Mouse (Mus musculus): ENCODE data around the gene Siae. TPM values are rescaled to one million over a fixed set of nuclear protein-coding genes. Genes with fewer than 3 reads are reported as not detected.
A peak's percentile ranks its signal among the peaks of the same experiment; 100 is the strongest.

Siae gene
- polyA plus RNA-seq, 2 experiments from 2014 or later = 17.2 to 17.7 TPM

- no peak for ATAC-seq
Observed at GRCm38 (mm10) chr9:37540701-37541575, 14.6 kb upstream of the Siae start.

DNA sequence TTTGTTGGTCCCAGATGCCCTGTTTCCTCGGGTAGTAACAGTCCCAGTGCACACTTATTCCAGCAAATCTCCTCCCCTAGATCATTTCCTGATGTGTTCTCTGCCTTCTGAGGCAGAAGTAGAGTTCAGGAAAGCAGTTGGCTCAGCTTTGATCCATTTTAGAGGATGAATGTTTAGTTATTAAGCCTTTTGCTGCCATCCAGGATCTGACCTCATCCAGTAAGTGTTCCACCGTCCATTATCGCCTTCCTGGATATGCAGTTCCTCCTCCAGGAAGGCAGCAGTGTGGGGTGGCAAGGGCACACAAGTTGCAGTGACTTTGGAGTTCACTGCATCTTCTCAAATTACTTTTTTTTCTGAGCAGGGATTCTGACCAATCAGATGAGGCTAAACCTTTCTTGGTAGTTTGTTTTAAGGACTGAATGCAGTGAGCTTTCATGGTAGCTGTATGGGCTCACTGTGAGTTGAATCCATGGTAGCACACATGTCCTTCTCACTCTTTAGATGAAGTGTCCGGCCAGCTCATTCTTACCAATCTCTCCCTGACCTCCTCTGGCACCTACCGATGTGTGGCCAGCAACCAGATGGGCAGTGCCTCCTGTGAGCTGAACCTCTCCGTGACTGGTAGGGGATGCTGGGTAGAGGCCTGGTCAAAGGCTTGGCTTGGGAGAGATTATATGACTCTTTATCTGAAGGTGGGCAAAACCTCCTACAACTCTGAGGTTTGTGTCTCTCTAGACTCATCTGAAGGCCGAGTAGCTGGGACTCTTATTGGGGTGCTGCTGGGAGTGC, 13.5 kb upstream of the Siae start:
- ATAC-seq = no peak

GRCm38 (mm10) chr9:37543869-37544440, 11.5 kb upstream of the Siae start:
- ATAC-seq = no peak

GRCm38 (mm10) chr9:37544447-37545165, 10.9 kb upstream of the Siae start:
- peak; percentile 62 for ATAC-seq

- ATAC-seq = no peak
Observed at GRCm38 (mm10) chr9:37545166-37545610, 10.3 kb upstream of the Siae start.

- ATAC-seq = no peak
Observed at GRCm38 (mm10) chr9:37545847-37546452, 9.5 kb upstream of the Siae start.

GRCm38 (mm10) chr9:37546889-37547288, 8.6 kb upstream of the Siae start:
- no peak for ATAC-seq

GRCm38 (mm10) chr9:37550435-37550834, 5.1 kb upstream of the Siae start:
- ATAC-seq = no peak

GRCm38 (mm10) chr9:37551751-37552531, 3.6 kb upstream of the Siae start:
- no peak for ATAC-seq

DNA sequence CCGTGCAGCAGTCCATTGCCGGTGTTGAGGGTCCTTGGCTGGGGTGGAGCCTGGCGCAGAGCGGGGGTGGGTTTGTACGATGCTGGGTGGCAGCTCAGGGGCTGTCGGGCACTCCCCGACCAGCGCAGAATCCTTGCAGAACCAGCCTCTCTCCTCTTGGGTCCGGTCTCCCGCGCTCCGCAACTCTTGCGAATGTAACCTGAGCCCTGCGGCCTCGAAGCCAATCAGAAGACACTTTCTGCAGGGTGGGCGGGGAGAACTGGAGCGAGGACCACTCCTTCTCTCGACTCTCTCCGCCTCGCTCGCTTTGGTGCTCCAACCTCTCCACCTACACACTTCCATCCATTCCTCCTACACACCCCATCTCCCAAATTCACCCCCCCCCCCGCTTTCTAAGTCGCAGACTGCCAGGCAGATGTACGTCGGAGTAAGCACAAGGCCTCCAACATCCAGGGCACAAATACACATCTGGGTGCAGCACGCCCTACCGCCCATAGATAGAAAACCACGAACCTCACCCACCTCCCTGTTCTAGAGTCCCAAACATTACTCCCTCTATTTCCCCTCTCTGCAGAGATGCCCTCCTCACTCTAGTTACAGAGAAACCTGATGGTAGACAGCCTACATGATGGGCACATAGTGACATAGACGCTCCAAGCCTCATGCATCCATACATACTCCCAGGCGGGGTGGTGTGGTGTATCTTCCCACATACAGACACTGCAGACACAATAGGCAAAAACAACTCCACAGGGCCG, 2.8 kb upstream of the Siae start, which contains the start of gene Nrgn:
TSS of gene Nrgn (minus strand) at position 369 of the 758 bp plus-strand sequence.
- ATAC-seq = peak; percentile 71

DNA sequence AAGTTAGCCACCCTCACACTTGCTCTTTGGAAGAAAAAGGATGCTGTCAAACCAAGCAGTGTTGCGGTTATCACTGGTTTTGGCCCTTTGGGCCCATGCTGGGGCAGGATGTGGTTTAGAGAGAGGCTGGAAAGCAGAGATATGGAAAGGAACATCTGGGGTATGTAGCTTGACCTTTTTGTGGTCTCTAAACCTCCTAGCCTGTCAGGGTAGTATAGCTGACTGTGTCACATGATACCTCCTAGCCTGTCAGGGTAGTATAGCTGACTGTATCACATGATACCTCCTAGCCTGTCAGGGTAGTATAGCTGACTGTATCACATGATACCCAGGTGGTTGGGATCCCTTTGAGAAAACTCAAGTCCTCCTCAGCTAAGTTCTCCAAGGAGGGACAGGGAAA, 1.2 kb upstream of the Siae start:
- peak; percentile 50 for ATAC-seq

GRCm38 (mm10) chr9:37556366-37556765, 868 bp downstream of the Siae start:
- no peak for ATAC-seq

DNA sequence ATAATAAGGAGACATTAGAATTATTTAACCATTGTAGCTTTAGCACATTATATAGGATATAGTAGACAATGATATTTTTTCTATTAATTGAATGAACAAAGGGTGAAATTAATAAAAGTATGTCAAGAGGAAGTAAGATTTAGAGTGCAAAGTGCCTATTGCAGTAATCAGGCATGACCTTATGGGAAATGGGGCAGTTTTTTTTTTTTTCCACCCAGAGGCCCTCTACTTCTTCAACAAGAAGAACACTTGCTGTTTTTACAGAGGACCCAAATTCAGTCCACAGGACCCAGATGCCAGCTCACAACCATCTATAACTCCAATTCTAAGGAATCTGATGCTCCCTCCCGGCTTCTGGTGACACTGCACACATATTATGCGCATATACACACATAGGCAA, 5.1 kb downstream of the Siae start:
- ATAC-seq = no peak

GRCm38 (mm10) chr9:37563805-37564204, 8.3 kb downstream of the Siae start:
- ATAC-seq = no peak

GRCm38 (mm10) chr9:37567019-37567418, 11.5 kb downstream of the Siae start:
- no peak for ATAC-seq

- ATAC-seq = no peak
Observed at GRCm38 (mm10) chr9:37567454-37567853, 12.0 kb downstream of the Siae start.

- no peak for ATAC-seq
Observed at GRCm38 (mm10) chr9:37567892-37568604, 12.6 kb downstream of the Siae start.

DNA sequence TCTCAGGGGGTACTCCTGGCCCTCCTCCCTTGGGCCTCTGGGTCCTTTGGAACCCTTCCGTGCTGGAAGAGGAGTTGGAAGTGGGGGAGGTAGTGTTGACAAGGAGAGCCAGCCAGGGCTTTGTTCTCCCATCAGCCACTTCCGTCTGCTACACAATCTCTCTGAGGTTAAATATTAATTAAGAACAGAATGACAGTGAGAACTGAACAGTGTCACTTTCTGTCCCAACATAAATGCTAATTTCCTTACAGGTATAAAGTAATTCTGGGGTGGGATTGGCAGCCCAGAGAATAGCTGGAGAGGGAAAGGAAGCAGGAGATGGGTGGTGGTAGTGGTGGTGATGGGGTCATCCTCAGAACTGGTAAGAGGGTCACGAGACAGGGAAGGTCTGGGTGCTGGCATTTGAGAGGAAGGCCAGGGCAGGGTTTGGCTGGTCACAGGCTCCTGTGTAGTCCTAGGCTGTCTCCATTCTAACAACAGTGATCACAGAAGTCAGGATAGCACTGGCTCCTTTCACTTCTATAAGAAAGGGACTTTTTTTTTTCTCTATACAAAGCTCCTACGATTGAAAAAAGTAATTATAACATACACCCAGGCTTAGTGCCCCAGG, 13.2 kb downstream of the Siae start:
- no peak for ATAC-seq

DNA sequence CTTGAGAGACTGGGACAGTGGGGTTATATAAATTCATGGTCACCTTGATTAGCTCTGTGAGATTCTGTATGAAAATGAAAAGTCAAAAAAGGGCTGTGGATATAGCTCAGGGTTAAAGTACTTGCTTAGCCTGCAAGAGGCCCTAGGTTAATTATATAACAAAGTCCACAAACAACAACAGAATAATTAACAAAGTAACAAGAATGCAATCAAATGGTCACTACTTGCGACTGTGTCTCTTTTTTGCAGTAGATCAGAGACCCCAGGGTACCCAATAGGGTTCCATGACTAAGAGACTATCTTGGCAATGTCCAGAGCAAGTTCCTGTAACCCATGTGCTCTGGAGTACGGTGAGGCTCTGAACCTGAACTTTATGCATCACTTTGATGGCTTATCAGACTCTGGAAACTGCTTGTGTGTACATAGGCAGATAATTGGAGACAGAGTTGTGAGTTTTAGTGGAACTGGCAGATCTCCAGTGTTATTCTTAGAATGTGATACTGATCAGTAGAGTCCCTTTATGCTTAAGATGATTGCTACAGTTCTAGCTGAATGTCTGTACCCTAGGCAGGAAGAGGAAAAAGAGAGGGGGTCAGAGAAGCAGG, 13.8 kb downstream of the Siae start:
- ATAC-seq = no peak

Data from CD4-positive, CD25-positive, alpha-beta regulatory T cell, adult 4 months (primary cell).